Mouse (Mus musculus): ENCODE data around the gene Trpm8. TPM values are rescaled to one million over a fixed set of nuclear protein-coding genes. Genes with fewer than 3 reads are reported as not detected.

Gene Trpm8
- polyA plus RNA-seq, 1 experiment from 2014 or later: not detected

Other genes starting within 250 kb of the Trpm8 start
- not detected in 2 replicates for gene Ugt1a10, start 222.3 kb upstream of the Trpm8 start, polyA plus RNA-seq (2014; fragmentation: Nextera tagmentation; extraction: Ambion mirVana)
- gene Ugt1a9, start 206.9 kb upstream of the Trpm8 start, polyA plus RNA-seq (2014; fragmentation: Nextera tagmentation; extraction: Ambion mirVana): not detected in 2 replicates
- gene Ugt1a8, start 189.8 kb upstream of the Trpm8 start, polyA plus RNA-seq (2014; fragmentation: Nextera tagmentation; extraction: Ambion mirVana): not detected in 2 replicates
- 0.54 and 0.65 TPM in 2 replicates for gene Ugt1a7c, start 182.6 kb upstream of the Trpm8 start, polyA plus RNA-seq (2014; fragmentation: Nextera tagmentation; extraction: Ambion mirVana)
- gene Ugt1a6b, start 174.4 kb upstream of the Trpm8 start, polyA plus RNA-seq (2014; fragmentation: Nextera tagmentation; extraction: Ambion mirVana): not detected in 2 replicates
- gene Ugt1a6a, start 142.9 kb upstream of the Trpm8 start, polyA plus RNA-seq (2014; fragmentation: Nextera tagmentation; extraction: Ambion mirVana): 0.18 TPM in 1 of 2 replicates, not detected in the other
- gene Ugt1a5, start 111.6 kb upstream of the Trpm8 start, polyA plus RNA-seq (2014; fragmentation: Nextera tagmentation; extraction: Ambion mirVana): not detected in 2 replicates
- not detected in 2 replicates for gene Ugt1a2, start 77.1 kb upstream of the Trpm8 start, polyA plus RNA-seq (2014; fragmentation: Nextera tagmentation; extraction: Ambion mirVana)
- 13.6 and 14.8 TPM in 2 replicates for gene Dnajb3, start 71.9 kb upstream of the Trpm8 start, polyA plus RNA-seq (2014; fragmentation: Nextera tagmentation; extraction: Ambion mirVana)
- not detected in 2 replicates for gene Ugt1a1, start 65.7 kb upstream of the Trpm8 start, polyA plus RNA-seq (2014; fragmentation: Nextera tagmentation; extraction: Ambion mirVana)
- gene Mroh2a, start 50.7 kb upstream of the Trpm8 start, polyA plus RNA-seq (2014; fragmentation: Nextera tagmentation; extraction: Ambion mirVana): 1.3 and 1.4 TPM in 2 replicates
- 136 and 141 TPM in 2 replicates for gene Hjurp, start within 50 bp of the Trpm8 start, polyA plus RNA-seq (2014; fragmentation: Nextera tagmentation; extraction: Ambion mirVana)
- gene Spp2, start 129.3 kb downstream of the Trpm8 start, polyA plus RNA-seq (2014; fragmentation: Nextera tagmentation; extraction: Ambion mirVana): not detected in 2 replicates
- gene Glrp1, start 232.4 kb downstream of the Trpm8 start, polyA plus RNA-seq (2014; fragmentation: Nextera tagmentation; extraction: Ambion mirVana): not detected in 2 replicates

Measured in neural tube, embryonic 11.5 days (tissue).